Mouse (Mus musculus) adrenal gland, adult 8-10 months (tissue): ENCODE measurements at regions not wholly inside any gene's neighbourhood (a gene's known extent, or its start where the extent isn't known, plus 50 kb on each side); places are given as distances from the start of the nearest gene placed in this dataset.

Source experiments
- DNase-seq: peaks from one replicate; pipeline ENCODE4 v3.0.0; 2022

- peak; percentile 56 for DNase-seq
Measured at GRCm38 (mm10) chr1:193625101-193625956, 255.2 kb upstream of the Camk1g start.

- no peak for DNase-seq
Measured at GRCm38 (mm10) chr1:193623571-193623970, 253.5 kb upstream of the Camk1g start.

- no peak for DNase-seq
Measured at GRCm38 (mm10) chr1:193618250-193618649, 248.2 kb upstream of the Camk1g start.

GRCm38 (mm10) chr1:193610471-193610870, 240.4 kb upstream of the Camk1g start:
- no peak for DNase-seq

- DNase-seq: no peak
Measured at GRCm38 (mm10) chr1:193599895-193600294, 229.8 kb upstream of the Camk1g start.

GRCm38 (mm10) chr1:193599163-193599562, 229.1 kb upstream of the Camk1g start:
- no peak for DNase-seq

GRCm38 (mm10) chr1:193590301-193590829, 220.3 kb upstream of the Camk1g start:
- DNase-seq: no peak

- peak; percentile 24 for DNase-seq
Measured at GRCm38 (mm10) chr1:193588477-193589464, 218.7 kb upstream of the Camk1g start.

- no peak for DNase-seq
Measured at GRCm38 (mm10) chr1:193587317-193587716, 217.2 kb upstream of the Camk1g start.

GRCm38 (mm10) chr1:193586896-193587295, 216.8 kb upstream of the Camk1g start:
- no peak for DNase-seq

- no peak for DNase-seq
Measured at GRCm38 (mm10) chr1:193583791-193584190, 213.7 kb upstream of the Camk1g start.

GRCm38 (mm10) chr1:193580393-193580792, 210.3 kb upstream of the Camk1g start:
- DNase-seq: no peak

- no peak for DNase-seq
Measured at GRCm38 (mm10) chr1:193579671-193580070, 209.6 kb upstream of the Camk1g start.

GRCm38 (mm10) chr1:193578661-193579175, 208.6 kb upstream of the Camk1g start:
- no peak for DNase-seq

- no peak for DNase-seq
Measured at GRCm38 (mm10) chr1:193577821-193578220, 207.7 kb upstream of the Camk1g start.

- peak; percentile 45 for DNase-seq
Measured at GRCm38 (mm10) chr1:193575986-193576713, 206.1 kb upstream of the Camk1g start.

GRCm38 (mm10) chr1:193572827-193573226, 202.7 kb upstream of the Camk1g start:
- no peak for DNase-seq

GRCm38 (mm10) chr1:193572411-193572810, 202.3 kb upstream of the Camk1g start:
- DNase-seq: peak; percentile 19

GRCm38 (mm10) chr1:193571088-193571487, 201.0 kb upstream of the Camk1g start:
- no peak for DNase-seq

GRCm38 (mm10) chr1:193568586-193569174, 198.6 kb upstream of the Camk1g start:
- DNase-seq: no peak

GRCm38 (mm10) chr1:193567217-193567616, 197.1 kb upstream of the Camk1g start:
- no peak for DNase-seq

- no peak for DNase-seq
Measured at GRCm38 (mm10) chr1:193564225-193564624, 194.1 kb upstream of the Camk1g start.
